Mouse (Mus musculus) urinary bladder, adult 2 months (tissue): ENCODE data around the gene C1ql4. TPM values are rescaled to one million over a fixed set of nuclear protein-coding genes. Genes with fewer than 3 reads are reported as not detected.
"Not testable (repeated sequence)": the region's sequence is repeated elsewhere in the genome, so short reads cannot be mapped to it uniquely, and the experiment has no call there.

Experiments
- DNase-seq: peaks from one replicate; pipeline ENCODE4 v3.0.0; 2022; ENCODE audit warnings: low spot score
- polyA plus RNA-seq: library from polyadenylated mRNA; depleted of rRNA; stranded (reverse); fragments of >200 nt; gene quantifications from 2 replicates; pipeline ENCODE4 v1.2.3, GENCODE M21; 2012

C1ql4 gene
- polyA plus RNA-seq, 1 experiment: not detected

DNA sequence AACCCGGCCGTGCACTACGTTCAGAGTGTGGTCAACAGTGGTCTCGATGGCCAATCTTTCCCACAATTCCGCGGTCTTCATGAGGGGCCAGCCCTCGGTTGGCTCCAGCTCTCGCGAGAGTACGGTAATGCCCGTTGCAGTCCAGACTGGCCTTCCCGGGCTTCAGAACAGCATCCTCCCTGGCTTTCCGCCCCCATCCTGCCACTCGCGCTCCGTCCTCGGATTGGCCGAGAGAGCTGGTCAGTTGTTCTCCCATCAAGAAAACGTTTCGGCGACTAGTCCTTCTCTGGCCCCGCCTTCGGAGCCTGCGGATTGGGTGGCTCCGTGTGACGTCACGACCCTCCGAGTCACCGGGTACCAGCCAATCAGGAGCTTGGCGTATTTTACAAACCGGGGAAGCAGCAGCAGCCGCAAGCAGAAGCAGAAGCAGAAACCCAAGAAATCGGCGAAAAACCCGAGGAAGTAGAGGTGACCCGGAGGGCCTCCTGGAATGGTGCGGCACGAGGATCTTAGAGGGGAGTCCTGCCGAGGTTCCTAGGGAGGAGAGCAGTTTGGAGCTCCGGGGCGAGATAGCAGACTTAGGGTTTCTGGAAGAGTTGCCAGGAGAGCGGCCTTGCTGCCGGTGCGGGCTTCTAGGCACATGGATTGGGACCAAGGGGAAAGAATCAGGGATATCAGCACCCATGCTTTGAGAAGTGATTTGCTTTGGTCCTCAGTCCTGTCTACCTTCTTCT is 12.8 kb downstream of the C1ql4 start:
- peak; percentile 92 for DNase-seq

DNA sequence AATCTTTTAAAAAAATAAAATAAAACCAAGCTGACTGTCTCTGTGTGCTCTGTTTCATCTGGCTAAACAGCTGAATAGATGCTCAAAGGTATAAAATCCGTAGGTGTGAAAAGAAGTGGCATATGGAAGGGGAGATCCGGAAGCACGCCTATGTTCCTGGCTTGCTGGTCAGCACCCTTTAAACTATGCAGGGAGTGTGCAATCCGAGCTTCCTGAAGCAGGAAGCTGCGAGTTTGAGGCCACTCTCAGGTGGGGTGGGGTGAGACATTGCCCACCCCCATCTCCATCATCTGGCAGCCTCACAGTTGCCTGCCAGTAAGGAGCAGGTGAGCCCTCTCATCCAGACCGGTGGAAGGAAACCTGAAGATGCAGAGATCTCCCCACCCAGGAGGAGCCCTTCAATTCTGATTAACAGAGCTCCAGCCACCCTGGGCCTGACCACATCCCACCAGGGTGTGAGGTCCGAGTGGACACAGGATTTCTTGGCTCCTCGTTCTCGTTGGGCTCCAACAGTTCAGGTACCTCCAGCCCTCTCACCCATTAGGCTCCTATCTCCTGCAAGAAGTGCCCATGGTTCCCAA is 13.5 kb downstream of the C1ql4 start, which contains the start of gene Troap:
TSS of gene Troap (plus strand) at position 557 of the 581 bp plus-strand sequence.
- no peak for DNase-seq

DNA sequence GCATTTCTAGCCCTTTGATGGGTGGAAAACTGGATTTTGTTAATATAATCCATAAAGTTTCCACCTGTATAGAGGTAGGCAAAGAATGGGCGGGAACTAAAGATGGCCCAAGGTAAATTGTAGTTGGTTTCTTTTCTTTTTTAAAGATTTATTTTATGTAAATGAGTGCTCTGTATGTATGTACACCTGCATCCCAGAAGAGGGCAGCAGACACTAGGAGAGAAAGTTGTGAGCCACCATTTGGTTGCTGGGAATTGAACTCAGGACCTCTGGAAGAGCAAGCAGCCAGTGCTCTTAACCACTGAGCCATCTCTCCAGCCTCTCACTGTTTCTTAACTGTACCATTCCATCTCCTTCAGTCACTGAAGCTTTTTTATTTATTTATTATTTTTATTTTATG is 15.6 kb downstream of the C1ql4 start:
- DNase-seq: no peak

DNA sequence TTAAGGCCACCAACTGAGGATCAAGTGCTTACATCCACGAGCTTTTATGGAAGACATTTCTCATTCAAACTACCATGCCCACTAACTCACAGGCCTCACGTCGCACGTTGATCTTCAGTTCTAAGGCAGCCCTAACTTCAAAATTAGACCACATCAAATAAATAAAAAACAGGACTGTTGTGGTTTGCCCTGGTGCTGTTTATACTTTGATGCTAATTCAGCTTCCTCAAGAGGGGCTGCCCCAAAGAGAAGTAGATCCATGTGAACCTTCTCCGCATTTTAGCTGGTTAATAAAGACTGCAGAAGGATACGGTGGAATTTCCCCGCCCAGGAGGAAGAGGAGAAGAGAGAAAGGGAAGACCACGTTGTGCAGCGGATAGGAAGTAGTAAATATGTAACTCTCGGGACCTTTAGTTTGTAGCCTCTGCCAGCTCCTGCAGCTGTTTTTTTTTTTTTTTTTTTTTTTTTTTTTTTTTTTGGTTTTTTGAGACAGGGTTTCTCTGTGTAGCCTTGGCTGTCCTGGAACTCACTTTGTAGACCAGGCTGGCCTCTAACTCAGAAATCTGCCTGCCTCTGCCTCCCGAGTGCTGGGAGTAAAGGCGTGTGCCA is 22.0 kb downstream of the C1ql4 start:
- no peak for DNase-seq

DNA sequence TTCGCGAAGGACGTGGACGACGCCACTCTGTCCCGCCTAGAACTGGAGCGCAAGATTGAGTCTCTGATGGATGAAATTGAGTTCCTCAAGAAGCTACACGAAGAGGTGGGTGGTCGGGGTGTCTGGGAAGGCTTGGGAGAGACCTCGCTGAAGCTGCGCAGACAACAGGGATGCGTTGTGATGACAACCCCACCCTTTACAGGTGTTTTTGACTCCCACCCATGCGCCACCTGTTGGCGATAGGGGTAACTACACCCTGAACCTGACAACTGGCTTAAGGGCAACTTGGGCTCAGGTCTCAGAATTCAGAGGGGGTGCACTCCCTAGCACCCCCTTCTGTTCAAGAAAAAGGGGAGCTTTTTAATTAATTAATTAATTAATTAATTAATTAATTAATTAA is 31.3 kb downstream of the C1ql4 start:
- no peak for DNase-seq

DNA sequence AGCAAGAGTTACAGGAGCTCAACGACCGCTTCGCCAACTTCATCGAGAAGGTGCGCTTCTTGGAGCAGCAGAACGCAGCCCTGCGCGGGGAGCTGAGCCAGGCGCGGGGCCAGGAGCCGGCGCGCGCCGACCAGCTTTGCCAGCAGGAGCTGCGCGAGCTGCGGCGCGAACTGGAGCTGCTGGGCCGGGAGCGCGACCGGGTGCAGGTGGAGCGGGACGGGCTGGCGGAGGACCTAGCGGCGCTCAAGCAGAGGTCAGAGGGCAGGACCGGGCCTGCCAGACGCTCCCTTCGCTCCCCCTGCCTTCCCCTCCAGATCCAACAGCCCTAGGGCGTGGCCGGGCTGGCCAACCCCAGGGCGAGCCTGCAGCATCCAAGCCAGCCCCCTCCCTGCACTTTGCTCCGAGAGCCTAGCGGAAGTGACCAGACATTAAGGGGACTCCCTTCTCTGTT is 32.1 kb downstream of the C1ql4 start:
- no peak for DNase-seq

DNA sequence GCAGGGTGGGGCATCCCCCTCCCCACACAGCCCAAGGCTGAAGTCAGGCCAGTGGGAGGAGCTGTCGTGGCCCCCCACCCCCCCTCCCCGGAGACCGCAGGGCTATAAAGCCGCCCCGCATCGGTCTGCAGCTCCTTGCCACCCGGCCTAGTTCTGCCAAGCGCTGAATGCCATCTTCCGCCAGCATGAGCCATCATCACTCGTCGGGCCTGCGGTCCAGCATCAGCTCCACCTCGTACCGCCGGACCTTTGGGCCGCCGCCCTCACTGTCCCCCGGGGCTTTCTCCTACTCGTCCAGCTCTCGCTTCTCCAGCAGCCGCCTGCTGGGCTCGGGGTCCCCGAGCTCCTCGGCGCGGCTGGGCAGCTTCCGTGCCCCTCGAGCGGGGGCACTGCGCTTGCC is 32.6 kb downstream of the C1ql4 start, which contains the start of gene Prph:
TSS of gene Prph (plus strand) at position 135 of the 400 bp plus-strand sequence.
- no peak for DNase-seq

DNA sequence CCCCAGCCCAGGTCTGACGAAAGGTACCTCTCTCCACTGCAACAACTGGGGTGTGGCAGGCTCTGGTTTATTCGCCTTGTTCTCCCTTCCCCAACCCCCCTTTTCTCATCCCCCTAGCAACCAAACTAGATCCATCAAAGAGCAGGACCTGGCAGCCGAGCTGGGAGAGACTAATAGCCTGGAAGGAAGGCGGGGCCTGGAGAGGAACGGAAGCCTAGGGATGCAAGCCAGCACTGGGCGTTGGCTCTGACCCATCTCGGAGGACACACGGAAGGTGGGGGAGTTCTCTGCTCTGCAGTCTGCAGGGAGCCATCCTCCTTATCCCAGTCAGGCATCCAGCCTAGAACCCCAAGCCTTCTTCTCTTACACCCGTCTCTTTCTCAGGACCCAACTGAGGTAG is 34.2 kb downstream of the C1ql4 start:
- DNase-seq: no peak

DNA sequence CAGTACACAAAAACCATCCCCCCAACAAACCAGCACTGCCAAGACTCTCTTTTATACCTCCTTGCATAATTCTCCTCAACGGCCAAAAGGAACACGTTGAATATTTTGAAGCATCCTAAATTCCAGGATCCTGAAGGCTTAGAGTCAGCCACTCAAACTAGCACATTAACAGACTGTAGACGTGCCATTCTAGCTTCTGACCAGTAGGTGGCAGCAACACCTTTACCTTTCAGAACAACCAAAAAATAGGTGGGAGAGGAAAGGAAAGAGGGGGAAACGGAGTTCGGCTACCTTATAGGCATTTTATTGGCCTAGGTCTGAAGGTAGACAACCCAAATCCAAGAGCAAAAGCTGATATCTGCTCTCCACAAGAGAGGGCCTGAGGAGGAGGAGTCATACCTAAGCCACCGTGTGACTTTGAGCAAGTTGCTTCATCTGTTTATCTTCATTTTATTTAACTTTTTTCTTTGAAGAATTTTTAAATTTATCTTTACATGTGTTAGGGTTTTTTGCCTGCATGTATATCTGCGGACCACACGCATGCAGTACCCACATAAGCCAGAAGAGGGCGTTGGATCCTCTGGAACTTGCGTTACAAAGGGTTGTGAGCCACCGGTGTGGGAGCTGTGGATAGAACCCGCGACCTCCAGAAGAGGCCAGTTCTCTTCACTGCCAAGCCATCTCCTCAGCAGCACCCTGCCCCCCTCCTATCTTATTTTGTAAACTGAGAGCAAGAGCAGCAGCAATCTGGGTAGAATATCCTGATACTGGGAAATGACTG is 38.0 kb downstream of the C1ql4 start:
- no peak for DNase-seq

DNA sequence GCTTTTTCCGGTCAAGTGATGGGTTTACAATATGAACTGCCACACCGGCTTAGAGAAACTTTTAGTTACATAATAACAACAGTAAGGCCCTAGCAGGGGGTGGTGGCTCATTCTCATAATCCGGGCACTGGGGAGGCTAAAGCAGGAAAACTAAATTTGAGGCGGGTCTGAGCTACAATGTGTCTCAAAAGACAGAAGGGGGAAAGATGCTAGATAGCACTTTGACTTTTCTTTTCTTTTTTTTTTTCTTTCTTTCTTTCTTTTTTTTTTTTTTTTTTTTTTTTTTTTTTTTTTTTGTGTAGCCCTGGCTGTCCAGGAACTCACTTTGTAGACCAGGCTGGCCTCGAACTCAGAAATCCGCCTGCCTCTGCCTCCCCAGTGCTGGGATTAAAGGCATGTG is 41.9 kb downstream of the C1ql4 start:
- not testable (repeated sequence) for DNase-seq

DNA sequence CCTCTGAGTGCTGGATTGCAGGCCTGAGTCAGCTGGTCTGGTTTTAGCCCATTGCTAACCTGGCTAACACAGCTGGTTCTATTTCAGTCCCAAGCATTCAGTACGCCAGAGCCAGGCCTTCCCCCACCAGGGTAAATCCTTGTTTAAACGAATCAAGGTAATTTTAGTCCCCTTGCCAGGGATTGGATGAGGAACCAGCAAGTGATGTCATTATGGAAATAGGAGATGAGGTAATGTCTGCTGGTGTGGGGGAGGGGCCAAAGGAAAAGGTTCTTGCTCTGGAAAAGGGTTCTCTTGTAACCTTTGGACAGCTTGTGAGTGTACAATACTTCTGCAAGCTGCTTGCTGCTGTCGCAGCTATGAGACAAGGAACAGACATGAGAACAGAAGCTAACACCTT is 42.8 kb downstream of the C1ql4 start:
- DNase-seq: no peak

DNA sequence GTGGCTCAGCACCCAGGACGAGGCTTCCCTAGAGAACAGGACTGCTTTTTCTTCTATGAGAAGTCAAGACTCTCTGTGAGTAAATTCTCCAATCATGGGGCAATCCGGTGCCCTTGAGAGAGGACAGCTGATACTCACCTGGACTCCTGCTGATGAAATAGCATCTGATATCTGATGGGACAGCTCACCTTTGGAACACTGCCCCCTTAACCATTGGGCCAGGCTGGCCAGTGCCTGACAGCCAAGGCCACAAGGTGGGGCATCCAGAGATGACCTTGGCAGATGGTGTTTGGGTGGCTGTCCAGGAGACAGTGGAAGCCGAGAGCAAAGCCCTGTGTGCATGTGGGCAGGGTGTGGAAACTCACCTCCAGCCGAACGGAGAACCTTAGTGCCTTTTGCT is 45.3 kb downstream of the C1ql4 start:
- DNase-seq: no peak

DNA sequence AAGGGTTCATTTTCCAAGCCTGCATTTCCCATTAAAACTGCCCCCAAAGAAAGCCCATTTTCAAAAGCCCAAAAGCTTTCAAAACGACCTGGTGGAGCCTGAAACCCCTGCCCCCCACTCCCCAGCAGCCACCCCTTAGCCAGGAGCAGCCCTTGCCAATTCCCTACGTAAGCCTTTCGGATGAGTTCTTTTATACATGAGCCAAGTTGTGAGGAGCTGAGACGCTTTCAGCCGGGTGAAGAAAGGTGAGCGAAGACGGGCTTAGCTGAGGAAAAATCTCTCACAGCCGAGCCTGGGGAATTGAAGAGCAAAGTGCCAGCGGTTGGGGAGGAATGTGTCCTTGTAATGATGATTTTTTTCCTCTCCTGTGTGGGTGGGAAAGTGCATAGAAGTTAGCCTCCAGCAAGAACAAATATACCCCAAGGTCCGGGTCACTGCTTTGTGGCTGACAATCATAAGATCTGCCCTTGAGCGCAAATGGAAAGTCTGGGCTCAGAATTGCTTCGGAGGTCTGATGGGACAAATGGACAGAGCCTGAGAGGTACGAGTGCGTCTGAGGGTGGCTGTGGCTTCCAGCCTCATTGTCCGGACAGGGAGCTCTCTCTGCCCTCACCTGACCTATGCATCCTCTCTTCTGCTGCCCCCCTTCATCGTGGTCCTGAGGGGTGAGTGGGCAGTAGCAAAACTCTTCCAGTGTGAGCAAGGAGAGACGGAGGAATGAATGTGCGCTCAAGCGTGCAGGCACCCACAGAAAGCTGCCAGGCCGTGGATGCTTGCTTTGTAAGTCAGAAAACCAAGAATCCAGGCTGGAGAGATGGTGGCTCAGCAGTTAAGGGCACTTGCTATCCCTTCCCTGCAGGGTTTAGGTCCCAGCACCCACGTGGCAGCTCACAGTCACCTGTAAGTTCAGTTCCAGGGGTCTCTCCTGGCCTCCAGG is 46.4 kb downstream of the C1ql4 start:
- no peak for DNase-seq

DNA sequence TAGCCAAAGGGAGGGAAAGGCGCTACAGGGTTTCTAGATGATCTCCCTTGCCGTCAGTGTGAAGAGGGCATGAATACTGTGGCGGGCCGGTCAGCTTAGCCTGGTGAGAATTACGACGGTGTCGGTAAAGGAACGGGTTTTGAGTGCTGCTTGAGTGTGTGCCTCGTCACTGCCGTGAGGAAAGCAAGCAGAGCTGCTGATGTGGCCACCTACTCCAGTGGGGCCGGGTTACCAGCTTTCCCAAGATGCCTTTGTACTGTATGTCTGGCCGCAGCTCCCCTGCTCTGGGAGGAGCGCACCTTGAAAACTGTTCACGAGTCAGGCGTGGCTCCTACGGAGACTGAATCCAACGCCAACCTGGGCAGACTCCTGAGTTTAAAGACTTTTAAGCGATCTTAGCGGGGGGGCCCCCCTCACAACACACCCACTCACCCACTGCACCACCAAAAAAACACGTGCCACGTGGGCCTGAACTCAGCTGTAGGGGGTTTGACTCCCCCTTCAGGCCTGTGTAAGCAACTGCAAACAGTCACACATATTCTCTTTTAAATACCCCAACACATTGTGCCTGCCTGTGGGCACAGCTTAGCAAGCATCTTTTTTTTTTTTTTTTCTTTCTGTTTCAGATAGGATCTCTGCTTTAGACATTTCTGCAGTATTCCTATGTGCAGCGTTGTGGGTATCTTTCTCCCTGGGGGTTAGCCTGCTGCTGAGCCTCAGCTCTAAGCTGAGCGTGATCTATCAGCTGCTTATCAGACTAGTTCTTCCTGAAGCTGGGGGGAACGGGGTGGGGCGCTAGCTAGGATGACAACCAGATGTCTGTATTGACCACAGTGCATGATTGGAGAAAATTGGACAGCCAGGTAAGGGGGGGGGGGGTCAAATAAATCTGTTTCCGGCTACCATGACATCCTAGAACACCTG is 47.4 kb downstream of the C1ql4 start:
- DNase-seq: no peak

DNA sequence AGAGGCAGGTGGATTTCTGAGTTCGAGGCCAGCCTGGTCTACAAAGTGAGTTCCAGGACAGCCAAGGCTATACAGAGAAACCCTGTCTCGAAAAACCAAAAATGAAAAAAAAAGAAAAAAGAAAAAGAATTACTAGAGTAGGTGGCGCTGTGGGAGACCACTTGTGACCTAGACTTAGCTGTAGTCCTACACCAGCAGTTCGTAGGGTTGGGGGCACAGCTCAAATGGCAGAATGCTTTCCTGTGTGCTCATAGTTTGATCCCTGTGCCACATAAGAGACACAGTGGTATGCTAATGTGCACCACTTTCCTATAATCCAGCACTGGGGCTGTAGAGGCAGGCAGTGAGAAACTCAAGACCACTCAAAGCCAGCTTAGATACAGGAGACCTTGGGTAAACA is 48.3 kb downstream of the C1ql4 start:
- DNase-seq: no peak

DNA sequence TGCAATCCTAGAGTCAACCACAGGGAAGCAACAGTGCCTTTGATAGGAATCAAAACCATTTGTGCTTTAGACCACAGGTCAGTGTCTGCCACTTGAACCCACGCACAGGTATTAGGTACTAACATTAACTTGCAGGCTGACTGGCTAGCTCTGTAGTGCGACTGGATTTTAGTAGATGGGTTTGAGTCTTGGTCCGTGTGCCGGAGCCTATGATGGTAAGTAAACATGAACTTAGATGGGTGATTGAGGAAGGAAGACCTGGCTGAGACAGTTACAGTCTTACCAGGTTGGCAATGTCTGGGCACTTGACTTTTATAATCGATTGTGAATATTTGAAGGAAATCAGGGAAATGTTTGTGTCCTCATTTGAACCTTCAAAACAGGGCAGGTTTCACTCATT is 48.8 kb downstream of the C1ql4 start:
- no peak for DNase-seq

DNA sequence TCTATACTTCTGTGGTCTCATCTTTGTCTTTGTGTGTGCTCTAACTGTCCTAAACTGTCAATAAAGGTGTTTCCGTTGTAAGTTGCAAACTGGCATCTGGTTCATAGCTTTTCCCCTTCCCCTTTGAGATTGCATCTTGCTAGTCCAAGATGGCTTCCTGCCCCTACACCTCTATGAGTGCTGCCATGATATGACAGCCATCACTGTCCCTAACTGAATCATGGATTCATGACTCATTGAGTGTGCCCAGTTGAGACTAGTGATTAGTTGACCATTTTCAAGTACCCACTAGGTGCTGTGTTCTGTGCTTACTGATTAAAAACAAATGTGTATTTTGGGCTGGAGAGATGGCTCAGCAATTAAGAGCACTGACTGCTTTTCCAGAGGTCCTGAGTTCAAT is 49.6 kb downstream of the C1ql4 start:
- no peak for DNase-seq

DNA sequence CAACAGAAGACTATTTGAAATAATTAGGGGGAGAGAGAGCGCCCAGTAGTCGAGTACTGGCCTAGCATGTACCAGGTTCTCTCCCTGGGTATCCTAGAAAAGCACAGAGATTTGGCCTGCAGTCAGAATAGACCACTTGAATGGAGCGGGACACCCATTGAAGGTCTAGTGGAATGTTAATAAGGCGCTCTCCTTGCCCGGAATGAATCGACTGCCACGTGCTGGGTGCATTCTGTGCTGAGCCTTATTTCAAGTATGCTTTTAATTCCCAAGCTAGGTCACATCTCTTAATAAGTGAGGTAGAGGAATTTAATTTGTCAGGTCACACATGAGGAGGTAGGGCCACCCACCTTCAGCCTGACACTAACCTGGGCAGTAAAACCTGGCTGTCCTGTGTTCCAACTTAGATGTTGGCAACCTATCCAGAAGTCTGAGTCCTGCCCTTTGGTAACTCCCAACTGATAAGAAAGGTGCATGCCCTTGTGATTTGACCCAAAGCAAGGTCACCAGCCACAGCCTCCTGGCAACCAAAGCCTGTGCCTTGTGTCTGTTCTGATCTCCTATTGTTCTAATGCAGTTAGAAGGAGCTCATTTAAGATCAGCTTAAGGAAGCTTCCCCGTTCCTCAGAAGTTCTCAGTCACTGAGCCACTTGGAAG is 51.2 kb downstream of the C1ql4 start:
- DNase-seq: no peak

DNA sequence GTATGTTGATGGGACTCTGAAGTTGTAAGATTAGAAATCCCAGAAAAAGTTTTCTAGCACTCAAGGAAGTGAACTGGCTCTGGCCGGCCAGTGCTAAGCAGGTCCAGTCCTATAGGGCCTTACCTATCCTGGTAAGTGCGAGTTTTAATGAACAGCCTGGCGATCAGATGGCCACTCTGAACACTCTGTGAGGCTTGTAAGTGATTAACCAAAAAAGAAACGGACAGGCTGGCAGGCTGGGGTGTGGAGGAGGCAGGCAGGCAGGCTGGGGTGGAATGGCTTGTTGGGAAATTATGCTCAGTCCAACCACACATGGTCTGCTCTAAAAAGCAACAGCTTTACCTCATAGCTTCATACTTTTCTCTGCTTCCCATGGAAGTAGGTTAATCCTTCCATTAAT is 52.2 kb downstream of the C1ql4 start:
- DNase-seq: no peak
